Comparison of ENCODE assay signal across 11 mouse cellular contexts in genomic region chr11:97813085-97813484, GRCm38 (mm10). TPM values are rescaled to one million over a fixed set of nuclear protein-coding genes. Genes with fewer than 3 reads are reported as not detected.
A peak's percentile ranks its signal among the peaks of the same experiment; 100 is the strongest.
DNase-seq lines count a peak whose midpoint lies in the region; ATAC-seq and TF ChIP-seq lines count a peak whose summit lies in the region.
"Had no signal": no experiment of that assay in that cellular context is flagged by ENCODE, and none has a peak within 500 bp of the region (broad histone marks: within the 10 kb centered on the region; RNA-seq: fewer than 3 reads in every experiment).

No protein-coding gene starts in this region.

- no peak for ATAC-seq in lung, embryonic 15.5 days (ENCODE audit: borderline replicate concordance, extremely low read depth, low FRiP score, low TSS enrichment)
- peak; percentile 49 for ATAC-seq in forebrain, embryonic 13.5 days

- H3K9me3 ChIP-seq in lung, embryonic 15.5 days, result no peaks in the 10 kb centered on the region
- H3K9me3 ChIP-seq in forebrain, embryonic 13.5 days (replicated peaks), result no peaks in the 10 kb centered on the region

- peaks cover 44% of the 10 kb centered on the region for H3K36me3 ChIP-seq in lung, embryonic 15.5 days
- H3K36me3 ChIP-seq in forebrain, embryonic 13.5 days (ENCODE audit: poor library complexity, severe bottlenecking), result peaks cover 55% of the 10 kb centered on the region
- peaks cover 69% of the 10 kb centered on the region for H3K36me3 ChIP-seq in small intestine, adult 2 months (ENCODE audit: control insufficient read depth, insufficient read depth, low read length)

- H3K4me2 ChIP-seq in lung, embryonic 15.5 days, result no peak overlapping the region
- H3K4me2 ChIP-seq in forebrain, embryonic 13.5 days, result peak overlapping the region; percentile 51

- H3K4me3 ChIP-seq in lung, embryonic 15.5 days, result no peak overlapping the region
- H3K4me3 ChIP-seq in forebrain, embryonic 13.5 days, result 0 out of 2 replicates have a peak overlapping the region, but pooled peaks have one; percentile 5
- no peak overlapping the region for H3K4me3 ChIP-seq in small intestine, adult 2 months (ENCODE audit: low read depth, low read length)
- H3K4me3 ChIP-seq: erythroblast, embryonic 14.5 days had no signal

- peak overlapping the region; percentile 9; the same call in 1 of the 2 replicates for H3K9ac ChIP-seq in lung, embryonic 15.5 days
- peak overlapping the region; percentile 12 for H3K9ac ChIP-seq in forebrain, embryonic 13.5 days

- WGBS in lung, embryonic 15.5 days, result 46% methylated on average over 7 of the region's 7 CpGs
- 24% methylated on average over 7 of the region's 7 CpGs for WGBS in forebrain, embryonic 13.5 days
- 26% methylated on average over 7 of the region's 7 CpGs for WGBS in large intestine, adult 2 months
- WGBS in small intestine, adult 2 months, result 32% methylated on average over 7 of the region's 7 CpGs

- peaks cover 100% of the 10 kb centered on the region for H3K4me1 ChIP-seq in lung, embryonic 15.5 days
- H3K4me1 ChIP-seq in forebrain, embryonic 13.5 days, result peaks cover 85% of the 10 kb centered on the region
- peaks cover 73% of the 10 kb centered on the region for H3K4me1 ChIP-seq in small intestine, adult 2 months (ENCODE audit: control insufficient read depth, insufficient read depth, insufficient read length, low read length)

- no peaks in the 10 kb centered on the region for H3K27me3 ChIP-seq in lung, embryonic 15.5 days
- H3K27me3 ChIP-seq in forebrain, embryonic 13.5 days, result no peaks in the 10 kb centered on the region
- H3K27me3 ChIP-seq in small intestine, adult 2 months (ENCODE audit: control insufficient read depth, insufficient read depth, low read length), result no peaks in the 10 kb centered on the region

- peak; percentile 37; the same call in 1 of the 2 replicates for TF ChIP-seq POLR2A in small intestine, adult 2 months (IDR thresholded peaks at IDR 0.05; ENCODE audit: low read depth, low read length)

- no peak for TF ChIP-seq CTCF in small intestine, adult 2 months (IDR thresholded peaks at IDR 0.05; ENCODE audit: extremely low read depth, insufficient read length, insufficient replicate concordance, low read depth, low read length)

- H3K27ac ChIP-seq in lung, embryonic 15.5 days, result peak overlapping the region; percentile 89
- H3K27ac ChIP-seq in forebrain, embryonic 13.5 days, result peak overlapping the region; percentile 90
- H3K27ac ChIP-seq in small intestine, adult 2 months (ENCODE audit: insufficient read depth, low read depth, low read length), result peak overlapping the region; percentile 95

- no peak for DNase-seq in lung, postnatal 14 days
- DNase-seq in large intestine, adult 2 months (ENCODE audit: low read depth, low spot score), result peak; percentile 67
- DNase-seq in cerebellum, postnatal 36 days, result no peak
- no peak for DNase-seq in thymus, adult 18-20 months
- no peak for DNase-seq in embryo, embryonic 10.5 days (ENCODE audit: low spot score)
- DNase-seq: right cerebral cortex, postnatal 25 days had no signal

RNA-seq across cellular contexts. Expression of gene Lasp1, which starts 14.3 kb away (rescaled TPM):
- polyA plus RNA-seq in lung, embryonic 15.5 days (2015; fragmentation: Nextera tagmentation; extraction: Ambion mirVana), result 153 and 160 TPM in 2 replicates
- polyA plus RNA-seq in forebrain, embryonic 13.5 days (2015; fragmentation: Nextera tagmentation; extraction: Ambion mirVana), result 95.3 and 109 TPM in 2 replicates
- 251 and 313 TPM in 2 replicates for polyA plus RNA-seq in large intestine, adult 2 months (2012; rRNA removed)
- 165 and 397 TPM in 2 replicates for polyA plus RNA-seq in small intestine, adult 2 months (2012; rRNA removed)

RNA-seq across cellular contexts. Expression of gene B230217C12Rik, which starts 27.5 kb away (rescaled TPM):
- polyA plus RNA-seq in lung, embryonic 15.5 days (2015; fragmentation: Nextera tagmentation; extraction: Ambion mirVana), result 4.2 and 4.4 TPM in 2 replicates
- polyA plus RNA-seq in forebrain, embryonic 13.5 days (2015; fragmentation: Nextera tagmentation; extraction: Ambion mirVana), result 17.4 and 18.7 TPM in 2 replicates
- polyA plus RNA-seq in large intestine, adult 2 months (2012; rRNA removed), result 1.2 and 1.4 TPM in 2 replicates
- polyA plus RNA-seq in small intestine, adult 2 months (2012; rRNA removed), result 0.43 and 0.44 TPM in 2 replicates
- polyA plus RNA-seq: erythroblast, embryonic 14.5 days had no signal

RNA-seq across cellular contexts. Expression of gene Rpl23, which starts 30.8 kb away (rescaled TPM):
- polyA plus RNA-seq in lung, embryonic 15.5 days (2015; fragmentation: Nextera tagmentation; extraction: Ambion mirVana), result 457 and 490 TPM in 2 replicates
- polyA plus RNA-seq in forebrain, embryonic 13.5 days (2015; fragmentation: Nextera tagmentation; extraction: Ambion mirVana), result 386 and 461 TPM in 2 replicates
- polyA plus RNA-seq in large intestine, adult 2 months (2012; rRNA removed), result 115 and 147 TPM in 2 replicates
- 10.2 and 22.0 TPM in 2 replicates for polyA plus RNA-seq in small intestine, adult 2 months (2012; rRNA removed)

RNA-seq across cellular contexts. Expression of gene 1700001P01Rik, which starts 37.4 kb away (rescaled TPM):
- 0.85 TPM in 1 of 2 replicates, not detected in the other for polyA plus RNA-seq in lung, embryonic 15.5 days (2015; fragmentation: Nextera tagmentation; extraction: Ambion mirVana)
- polyA plus RNA-seq in forebrain, embryonic 13.5 days (2015; fragmentation: Nextera tagmentation; extraction: Ambion mirVana), result 0.62 and 0.76 TPM in 2 replicates
- polyA plus RNA-seq in large intestine, adult 2 months (2012; rRNA removed), result 0.22 TPM in 1 of 2 replicates, not detected in the other
- not detected in 2 replicates for polyA plus RNA-seq in small intestine, adult 2 months (2012; rRNA removed)
- polyA plus RNA-seq: erythroblast, embryonic 14.5 days; heart, postnatal 0 days had no signal

RNA-seq across cellular contexts. Expression of gene Cwc25, which starts 46.7 kb away (rescaled TPM):
- 15.6 and 18.5 TPM in 2 replicates for polyA plus RNA-seq in lung, embryonic 15.5 days (2015; fragmentation: Nextera tagmentation; extraction: Ambion mirVana)
- polyA plus RNA-seq in forebrain, embryonic 13.5 days (2015; fragmentation: Nextera tagmentation; extraction: Ambion mirVana), result 18.0 and 20.1 TPM in 2 replicates
- polyA plus RNA-seq in large intestine, adult 2 months (2012; rRNA removed), result 5.1 and 7.0 TPM in 2 replicates
- polyA plus RNA-seq in small intestine, adult 2 months (2012; rRNA removed), result 1.7 and 3.7 TPM in 2 replicates
